Mouse (Mus musculus): ENCODE data around the gene Cd164l2. TPM values are rescaled to one million over a fixed set of nuclear protein-coding genes. Genes with fewer than 3 reads are reported as not detected.
A peak's percentile ranks its signal among the peaks of the same experiment; 100 is the strongest.

Gene Cd164l2
- total RNA-seq, 4 experiments from 2014 or later, result 0.86 to 1.8 (median 1.4) TPM

DNA sequence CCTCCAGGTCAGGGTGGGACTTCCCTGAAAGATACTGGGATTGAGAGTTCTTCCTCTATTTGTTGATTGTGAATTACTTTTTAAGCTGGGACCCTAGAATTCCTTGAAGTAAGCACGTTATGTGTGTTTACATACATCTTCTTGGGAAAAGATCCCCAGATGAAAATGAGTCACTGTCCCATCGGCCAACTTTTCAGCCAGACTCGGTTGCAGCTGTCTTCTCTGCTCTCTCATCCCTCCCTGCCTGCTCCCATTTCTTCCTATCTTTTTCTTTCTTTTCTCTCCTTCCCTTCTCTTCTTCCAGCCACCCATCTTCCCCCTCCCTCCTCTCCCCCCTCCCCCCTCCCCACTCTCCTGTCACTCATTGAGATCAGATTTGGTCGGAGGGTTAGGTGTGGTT is 16.9 kb upstream of the Cd164l2 start:
- DNase-seq, result no peak

DNA sequence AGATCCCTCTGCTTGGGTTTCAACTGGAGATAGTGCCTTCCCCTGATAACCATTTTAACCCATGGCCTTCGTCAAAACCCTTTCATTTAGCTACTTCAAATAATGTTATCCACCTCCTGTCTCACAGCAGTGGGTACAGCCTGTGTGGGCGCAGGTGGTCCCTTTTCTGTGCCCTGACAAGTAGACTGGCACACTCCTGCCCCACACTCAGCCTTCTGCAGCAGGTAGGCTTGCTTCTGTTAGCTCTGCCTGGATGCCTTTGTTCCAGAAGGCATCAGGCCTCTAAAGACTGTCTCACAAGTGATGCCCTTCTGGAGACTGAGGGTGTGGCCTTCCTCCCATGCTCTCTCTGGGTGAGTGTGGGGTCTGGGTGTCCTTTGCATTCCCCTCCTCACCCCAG is 15.8 kb upstream of the Cd164l2 start:
- no peak for DNase-seq

DNA sequence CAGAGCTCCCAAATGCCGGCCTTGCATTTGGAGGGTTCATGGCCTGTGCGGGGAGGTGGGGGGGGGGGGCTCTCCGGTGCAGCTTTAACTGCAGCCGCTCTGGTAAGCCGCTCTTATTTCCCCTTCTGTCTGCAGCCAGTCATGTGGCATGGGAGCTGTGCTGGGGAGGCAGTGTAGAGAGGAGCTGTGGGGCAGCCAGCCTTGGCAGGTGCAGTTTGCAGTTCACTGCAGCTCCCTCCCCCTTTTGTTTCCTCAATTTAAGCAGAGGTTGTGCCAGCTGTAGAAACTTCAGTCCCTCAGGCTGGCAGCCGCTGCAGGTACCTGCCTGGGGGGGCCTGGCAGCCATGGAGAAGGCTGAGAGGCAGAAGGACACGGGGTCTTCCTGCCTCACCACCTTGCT is 15.1 kb upstream of the Cd164l2 start:
- no peak for DNase-seq

DNA sequence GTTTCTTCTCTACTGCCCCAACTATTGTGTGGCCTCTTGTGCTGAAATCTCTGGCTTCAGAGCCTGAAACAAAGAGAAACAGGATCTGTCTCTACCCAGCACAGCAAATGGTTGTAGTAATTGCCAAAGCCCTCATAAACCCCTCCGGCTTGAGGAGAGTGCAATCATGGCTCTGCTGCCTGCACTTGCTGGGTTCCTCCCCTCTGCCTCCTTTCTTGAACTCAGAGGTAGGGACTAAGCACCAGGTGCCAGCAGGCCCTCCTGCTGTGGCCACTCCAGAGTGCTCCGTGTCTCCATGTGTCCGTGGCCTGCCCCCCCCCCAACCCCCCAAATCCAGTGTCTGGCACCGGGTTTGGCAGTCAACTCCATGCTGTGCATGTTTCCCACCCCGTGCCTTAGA is 14.6 kb upstream of the Cd164l2 start:
- DNase-seq, result no peak

DNA sequence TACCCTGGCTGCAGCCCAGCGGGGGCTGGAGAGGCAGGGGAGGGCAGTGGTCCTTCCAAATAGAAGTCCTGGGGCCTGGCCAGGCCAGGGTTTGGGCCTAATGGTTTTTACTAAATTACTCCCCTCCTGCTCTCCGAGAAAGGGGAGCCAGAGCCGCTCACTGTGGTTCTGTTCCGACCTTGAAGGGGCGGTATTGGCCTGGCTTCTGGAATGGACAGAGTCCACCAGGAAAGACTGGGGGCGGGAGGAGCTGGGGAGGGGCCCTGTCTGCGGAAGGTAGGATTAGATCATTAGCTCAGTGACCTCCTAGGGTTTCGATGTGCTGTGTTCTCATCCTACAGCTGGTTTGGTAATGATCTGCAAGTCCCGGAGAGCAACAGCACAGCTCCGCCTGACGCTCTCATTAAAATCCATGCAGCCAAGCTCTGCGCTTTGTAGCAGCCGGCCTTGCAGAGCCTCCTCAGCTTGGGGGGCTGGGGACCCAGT is 14.1 kb upstream of the Cd164l2 start:
- no peak for DNase-seq

DNA sequence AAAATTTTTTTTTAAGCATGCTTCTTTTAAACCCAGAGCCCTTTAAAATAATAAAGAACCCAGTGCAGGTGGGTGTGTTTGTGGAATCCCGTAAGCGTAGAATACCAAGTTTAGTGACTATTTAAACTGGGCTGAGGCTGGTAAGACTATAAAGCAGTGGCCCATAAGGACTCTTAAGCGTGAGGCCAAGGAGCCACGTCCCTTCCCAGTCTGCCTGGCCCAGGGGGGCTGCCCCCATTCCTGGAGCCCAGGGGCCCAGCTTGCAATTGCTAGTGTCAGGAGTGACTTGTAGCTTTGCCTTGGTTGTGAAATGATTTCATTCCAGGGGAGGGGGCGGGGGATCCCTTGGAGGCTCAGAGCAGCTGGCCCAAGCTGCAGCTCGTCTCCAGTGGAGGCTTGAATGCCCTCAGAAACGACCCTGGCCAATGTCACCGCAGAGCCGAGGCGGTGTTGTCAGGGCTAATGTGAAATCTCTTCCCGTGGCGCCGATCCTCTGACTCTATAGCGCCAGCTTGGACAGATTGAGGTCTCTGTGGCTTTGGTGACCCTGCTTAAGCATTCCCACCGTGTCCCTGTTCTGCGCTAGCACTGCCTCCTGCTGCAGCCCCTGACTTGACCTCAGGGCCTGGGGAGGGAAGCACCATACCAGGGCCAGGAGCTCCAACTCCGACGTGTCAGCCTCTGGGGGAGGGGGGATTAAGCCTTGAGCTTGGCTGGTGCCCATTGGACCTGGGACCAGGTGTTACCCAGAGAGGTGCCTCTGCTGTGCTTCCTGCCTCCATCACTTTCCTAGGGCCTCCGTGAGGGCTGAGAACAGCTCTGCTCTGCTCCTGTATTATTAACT is 13.4 kb upstream of the Cd164l2 start:
- DNase-seq, result no peak

DNA sequence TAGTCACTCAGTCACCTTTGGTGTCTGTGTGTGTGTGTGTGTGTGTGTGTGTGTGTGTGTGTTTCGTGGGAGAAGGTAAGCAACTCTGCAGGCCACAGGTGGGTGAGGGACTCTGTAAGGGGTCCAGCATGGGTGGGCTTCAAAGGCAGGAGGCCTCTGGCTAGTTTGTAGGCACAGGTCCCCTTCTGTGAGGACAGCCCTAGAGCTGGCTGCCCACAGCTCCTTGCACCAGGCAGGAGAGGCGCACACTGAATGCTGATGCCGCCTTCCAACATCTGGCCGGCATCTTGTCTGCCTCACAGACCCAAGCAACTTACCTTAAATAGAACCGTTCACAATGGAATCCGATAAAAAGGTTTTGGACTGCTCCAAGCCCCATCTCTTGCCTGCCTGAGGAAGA is 12.2 kb upstream of the Cd164l2 start:
- no peak for DNase-seq

DNA sequence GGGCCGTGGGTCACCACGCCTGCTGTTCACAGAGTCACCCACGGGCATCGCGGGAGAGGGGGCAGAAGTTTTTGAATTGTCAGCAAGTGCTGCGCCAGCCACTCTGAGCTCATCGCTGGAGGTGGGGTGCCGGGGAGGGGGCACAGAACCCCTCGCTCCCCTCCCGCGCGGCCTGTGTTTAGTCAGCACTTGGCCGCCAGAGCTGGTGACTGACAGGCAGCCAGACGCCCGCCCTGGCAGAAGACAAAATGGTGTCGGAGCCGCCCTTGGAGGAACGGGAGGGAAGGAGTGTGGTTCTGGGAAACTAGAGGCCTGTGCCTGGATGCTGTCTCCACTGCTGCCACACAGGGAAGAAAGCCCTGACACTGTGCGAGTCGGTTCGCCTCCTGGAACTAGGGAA is 11.6 kb upstream of the Cd164l2 start:
- peak; percentile 31 for DNase-seq

DNA sequence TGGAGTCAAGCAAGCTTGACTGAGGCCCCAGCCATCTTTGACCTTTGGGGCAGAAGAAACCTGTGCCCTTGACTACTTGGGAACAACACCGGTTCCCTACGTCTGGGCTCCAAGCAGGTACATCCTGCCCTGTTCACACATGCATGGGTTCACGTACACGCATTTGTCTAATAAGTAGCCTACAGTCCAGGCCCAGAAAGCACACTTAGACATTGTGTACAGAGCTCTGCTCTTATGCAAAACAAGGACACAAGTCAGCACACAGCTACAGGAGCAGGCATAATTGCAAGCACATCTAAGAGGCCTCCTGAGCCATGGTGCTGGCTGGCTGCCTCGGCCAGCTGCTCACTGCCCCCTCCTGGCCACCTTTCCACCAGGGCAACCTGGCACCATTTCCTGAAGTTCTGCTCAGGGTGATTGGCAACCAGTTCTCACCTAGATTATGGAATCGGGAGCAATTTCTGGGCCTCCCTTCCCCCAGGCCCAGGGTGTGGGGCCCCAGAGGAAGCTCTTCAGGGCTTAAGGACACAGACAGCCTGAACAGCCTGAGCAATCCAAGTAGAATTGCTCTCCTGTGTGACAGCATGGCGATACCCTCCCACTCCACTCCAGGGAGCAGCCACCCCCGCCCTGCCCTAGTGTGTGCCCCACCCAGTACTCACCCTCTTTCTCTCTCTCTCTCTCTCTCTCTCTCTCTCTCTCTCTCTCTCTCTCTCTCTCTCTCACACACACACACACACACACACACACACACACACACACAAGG is 10.7 kb upstream of the Cd164l2 start:
- DNase-seq, result peak; percentile 59

DNA sequence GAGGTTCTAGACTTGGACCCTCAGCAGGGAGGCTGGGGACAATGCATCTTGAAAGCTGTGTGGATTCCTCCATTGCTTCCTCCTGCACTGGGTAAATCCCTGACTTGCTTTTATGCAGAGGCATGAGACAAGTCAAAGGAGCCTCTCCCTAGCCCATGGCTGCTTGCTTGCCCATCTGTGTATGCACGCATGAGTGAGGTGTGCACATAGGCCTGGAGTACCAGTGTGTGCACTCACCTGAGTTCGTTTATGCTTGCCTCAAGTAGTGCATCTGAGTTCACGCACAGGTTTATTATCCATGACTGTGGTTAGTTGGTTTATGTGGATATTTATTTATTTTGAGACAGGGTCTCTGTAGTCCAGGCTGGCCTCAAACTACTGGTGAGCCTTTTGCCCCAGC is 9.7 kb upstream of the Cd164l2 start:
- DNase-seq, result no peak

DNA sequence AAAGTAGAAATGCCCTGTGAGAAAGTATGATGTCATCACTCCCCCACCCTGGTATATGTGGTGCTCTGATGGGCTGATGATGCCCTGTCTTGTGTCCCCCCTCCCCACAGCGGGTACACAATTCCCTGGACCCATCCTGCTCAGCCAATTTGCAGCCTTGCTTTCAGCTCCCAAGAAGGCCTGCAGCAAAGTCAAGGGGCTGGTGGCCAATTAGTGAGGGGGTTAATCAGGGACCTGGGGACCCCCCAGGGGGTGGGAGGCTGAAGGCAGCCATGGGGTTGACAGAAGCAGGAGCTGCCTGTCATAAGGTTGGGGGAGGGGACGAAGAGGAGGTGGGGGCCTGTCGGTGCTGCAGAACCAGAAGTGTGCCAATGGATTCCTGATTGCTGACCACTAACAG is 8.3 kb upstream of the Cd164l2 start:
- no peak for DNase-seq

DNA sequence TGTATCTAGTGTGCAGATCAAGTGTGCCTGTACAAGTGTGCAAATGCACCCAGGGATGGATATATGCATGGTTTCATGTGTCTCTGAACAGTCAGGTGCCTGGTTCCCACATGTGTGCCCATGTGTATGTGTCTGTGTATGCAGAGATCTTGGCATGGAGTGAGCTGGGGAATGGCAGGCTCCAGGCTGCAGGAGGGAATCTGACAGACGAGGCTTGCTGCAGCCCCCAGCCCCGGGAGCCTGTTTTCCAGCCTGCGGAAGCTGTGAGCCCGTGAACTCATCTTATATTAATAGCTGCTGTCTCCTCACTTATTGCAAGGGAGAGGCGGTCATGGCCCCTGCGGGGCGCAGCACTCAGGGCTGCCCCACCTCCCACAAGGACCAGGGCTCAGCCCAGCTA is 7.6 kb upstream of the Cd164l2 start:
- no peak for DNase-seq

DNA sequence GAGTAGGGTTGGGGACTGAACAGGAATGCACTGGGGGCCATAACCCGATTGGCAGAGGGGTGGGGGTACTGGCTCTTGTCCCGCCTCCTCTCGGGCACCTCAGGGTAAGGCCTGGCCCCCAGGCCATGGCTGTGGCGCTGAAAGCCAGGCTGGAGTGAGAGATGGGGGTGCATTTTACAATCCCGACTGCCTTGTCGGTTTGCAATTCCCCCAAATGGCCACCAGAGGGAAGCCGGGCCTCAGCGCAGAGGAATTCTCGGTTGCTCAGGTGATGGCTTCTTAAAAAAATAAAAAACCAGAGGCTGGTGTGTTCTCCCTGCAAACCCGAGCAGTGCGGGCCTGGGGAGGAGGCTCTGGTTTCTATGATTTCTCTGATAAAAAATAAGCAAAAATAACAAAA is 2.6 kb upstream of the Cd164l2 start:
- peak; percentile 36 for DNase-seq

DNA sequence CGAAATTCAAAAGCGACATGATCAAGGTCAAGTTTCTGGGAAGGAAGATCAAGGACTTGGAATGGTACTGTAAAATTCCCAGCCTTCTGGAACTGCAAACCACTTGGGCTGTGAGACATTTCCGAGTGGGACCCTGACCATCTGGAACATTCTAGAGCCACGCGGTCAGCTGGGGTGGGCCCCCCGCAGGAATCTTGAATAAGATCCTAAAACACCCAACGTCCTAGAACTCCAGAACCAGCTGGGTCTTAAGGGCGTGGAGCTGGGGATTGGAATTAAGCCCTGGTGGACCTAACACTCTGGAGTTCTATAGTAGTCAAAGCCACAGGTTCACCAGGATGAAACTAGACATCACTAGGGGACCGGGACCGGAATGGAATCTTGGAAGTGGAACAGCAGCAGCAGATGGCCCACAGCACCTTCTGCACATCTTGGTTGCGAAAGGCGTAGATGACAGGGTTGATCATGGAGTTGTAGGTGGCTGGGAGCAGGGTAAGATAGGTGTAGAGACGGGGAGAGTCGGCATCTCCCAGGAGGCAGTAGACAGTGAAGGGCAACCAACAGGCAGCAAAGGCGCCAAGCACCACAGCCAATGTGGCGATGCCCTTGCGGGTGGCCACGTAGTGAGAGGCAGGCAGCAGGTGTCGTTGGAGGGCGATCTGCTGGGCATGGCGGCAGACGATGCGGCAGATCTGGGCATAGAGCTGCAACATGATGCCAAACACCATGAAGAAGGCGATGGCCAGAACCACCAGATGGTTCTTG is 1.7 kb upstream of the Cd164l2 start:
- no peak for DNase-seq

DNA sequence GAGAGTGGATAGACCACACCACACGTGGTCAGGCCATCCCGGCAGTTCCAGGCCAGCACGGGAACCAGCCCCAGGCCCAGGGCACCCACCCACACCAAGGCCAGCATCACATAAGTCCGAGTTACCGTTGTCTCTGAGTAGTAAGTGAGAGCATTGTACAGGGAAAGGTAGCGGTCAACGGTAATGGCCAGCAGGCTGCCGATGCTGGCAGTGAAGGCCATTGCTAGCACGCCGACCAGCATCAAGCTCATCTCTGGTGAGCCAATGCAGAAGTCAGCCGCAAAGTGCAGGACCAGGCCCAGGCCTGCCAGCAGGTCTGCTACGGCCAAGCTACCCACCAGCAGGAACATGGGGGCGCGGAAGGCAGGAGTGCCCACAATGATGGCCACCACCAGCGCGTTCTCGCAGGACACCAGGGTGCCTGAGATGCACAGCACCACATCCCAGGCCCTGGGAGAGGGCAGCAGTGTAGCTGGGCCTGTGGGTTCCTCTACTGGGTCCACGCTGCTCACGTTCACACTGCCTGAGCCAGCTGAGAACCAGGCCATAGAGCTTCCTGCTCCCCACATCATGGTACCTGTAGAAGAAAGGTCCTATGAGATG is 1.0 kb upstream of the Cd164l2 start:
- no peak for DNase-seq

DNA sequence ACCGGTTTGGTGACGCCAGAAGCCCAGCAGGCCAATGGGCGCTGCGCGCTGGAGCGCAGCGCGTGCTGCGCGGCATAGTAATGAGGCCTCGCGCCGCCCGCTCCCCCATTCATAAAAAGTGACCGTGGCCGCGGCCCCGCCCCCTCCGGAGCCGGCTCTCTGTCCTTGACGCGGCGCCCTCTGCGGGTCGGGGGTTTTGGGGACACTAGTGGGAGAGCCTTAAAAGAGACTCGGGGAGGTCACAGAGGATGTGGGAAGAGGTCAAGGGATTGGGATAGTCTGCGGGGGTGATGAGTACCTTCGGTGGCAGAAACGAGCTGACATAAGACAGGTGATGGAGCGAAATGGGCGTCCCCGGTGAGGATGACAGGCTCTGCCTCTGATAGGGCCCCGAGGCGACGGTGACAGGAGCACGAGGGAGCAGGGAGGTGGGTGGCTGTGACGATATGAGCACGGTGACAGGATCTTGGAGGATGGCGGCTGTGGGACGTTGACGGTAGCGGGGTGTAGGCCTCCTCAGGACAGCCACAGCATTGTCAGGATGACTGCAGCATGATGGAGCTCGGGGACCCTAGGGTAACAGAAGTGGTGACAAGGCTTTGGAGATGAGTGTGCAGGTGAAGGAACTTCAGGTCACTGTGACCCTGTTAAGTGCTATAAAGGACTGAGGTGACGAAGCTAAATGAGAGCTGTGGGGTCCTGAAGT is 784 bp downstream of the Cd164l2 start:
- DNase-seq, result peak; percentile 63

DNA sequence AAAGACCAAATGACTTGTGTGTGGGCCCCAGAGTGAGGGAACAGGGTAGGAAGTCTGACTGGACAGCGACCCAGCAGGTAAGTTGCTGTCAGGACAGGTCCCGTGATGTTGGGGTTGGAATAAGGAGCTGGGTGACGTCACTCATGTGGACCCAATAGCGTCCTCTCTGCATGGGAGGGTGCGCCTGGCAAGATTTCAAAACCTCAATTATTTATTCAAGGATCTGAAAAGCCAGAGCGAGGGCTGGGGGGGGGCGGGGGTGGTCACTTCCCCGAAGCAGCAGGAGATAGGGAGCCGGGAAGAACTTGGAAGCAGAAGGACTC is 1.3 kb downstream of the Cd164l2 start:
- DNase-seq, result no peak

DNA sequence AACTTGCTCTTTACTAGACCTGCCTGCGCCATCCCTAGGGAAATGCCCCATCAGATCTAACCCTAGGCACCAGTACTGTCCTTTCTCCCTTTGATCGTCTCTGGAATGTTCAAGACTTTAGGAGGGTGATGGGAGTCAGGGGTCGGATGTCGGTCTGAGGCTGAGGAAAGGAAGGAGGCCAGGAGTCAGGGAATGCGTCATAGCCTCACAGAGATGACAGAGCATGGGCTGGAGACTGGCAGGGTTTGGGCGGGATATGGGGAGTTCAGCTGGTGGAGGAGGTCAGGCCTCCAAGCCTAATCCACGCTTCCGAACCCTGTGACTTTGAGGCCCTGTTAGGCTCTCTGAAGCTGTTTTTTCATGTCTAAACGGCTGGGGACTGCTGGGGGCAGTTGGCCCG is 1.7 kb downstream of the Cd164l2 start:
- DNase-seq, result no peak

DNA sequence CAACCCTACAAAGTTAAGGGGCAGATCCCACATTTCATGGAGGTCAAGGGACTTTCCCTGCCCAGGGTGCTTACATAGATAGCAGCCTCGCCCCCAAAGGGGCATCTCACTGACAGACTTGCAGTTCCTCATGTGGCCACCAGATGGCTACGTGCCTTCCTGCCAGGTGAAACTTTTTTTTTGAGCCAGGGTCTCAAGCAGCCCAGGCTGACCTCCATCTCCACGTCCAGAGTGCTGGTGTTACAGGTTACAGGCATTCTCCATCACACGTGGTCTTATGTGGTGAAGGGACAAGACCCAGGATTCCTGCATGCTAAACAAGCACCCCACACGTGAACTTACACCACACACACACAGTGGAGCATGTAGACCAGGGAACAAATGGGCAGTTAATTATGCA is 5.7 kb downstream of the Cd164l2 start:
- no peak for DNase-seq

DNA sequence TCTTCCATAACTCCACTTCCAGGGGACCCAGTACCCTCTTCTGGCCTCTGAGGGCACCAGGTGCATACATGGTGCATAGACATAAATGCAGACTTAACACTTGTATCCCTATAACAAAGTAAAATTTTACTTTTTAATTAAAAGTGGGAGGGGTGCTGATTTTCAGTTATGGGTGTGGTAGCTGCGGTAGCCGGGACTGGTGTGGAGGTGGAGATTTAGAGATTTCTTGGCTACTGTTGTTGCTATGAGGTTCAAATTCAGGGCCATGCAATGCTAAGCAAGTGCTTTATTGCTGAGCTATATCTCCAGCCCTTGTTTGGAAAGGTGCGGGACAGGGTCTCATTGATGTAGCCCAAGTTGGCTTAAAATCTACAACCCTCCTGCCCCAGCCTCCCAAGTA is 6.8 kb downstream of the Cd164l2 start:
- DNase-seq, result no peak

DNA sequence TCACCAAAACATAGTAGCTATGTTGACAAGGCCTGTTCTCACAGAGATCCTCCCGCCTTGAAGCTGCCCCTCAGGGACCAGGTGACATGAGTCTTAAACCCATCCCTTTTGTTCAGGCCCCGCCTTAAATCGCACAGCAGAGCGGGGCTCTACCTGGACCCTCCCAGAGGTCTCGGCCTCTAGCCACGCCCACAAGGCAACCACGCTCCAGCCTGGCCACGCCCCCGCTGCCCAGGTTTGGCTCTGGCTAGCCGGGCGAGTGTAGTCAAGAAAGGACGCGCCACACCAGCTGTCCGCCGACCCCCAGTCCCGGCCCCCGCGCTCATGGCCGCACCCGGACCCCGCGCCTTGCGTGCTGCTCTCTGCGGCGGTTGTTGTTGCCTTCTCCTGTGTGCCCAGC is 8.7 kb downstream of the Cd164l2 start:
- no peak for DNase-seq

DNA sequence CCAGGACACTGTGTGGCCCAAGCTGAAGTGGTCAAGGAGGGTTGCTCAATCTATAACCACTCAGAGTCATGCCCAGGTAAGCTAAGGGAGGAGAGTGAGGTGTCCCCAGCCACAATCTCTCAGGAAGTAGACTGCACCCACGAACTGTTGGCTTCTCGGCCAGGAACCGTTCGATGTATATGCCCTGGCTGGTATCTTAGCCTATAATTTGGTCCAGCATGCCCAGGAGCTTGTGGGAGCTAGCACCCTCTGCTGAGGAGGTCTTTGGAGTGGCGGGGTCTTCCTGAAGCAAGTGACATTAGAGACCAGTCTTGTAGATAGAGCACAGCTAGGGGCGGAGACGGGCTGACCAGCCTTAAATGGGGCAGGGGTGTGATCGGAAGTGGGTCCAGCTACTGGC is 9.8 kb downstream of the Cd164l2 start:
- no peak for DNase-seq

All from adrenal gland, adult 8-10 months (tissue).